Mouse (Mus musculus) liver, embryonic 12.5 days (tissue): ENCODE measurements around the gene Dand5. TPM values are rescaled to one million over a fixed set of nuclear protein-coding genes. Genes with fewer than 3 reads are reported as not detected.

Experiments used
- ATAC-seq: fragments of 200-750 bp; cut with Nextera tagmentation; 2 replicates; pipeline ENCODE4 v1.8.0; 2017; ENCODE audit warnings: moderate number of reproducible peaks, mild to moderate bottlenecking, moderate library complexity
- H3K27ac ChIP-seq: fragments of 300-500 bp; sonication (generic); 2 replicates; pipeline ENCODE4 v1.5.1; 2016; ENCODE audit warnings: mild to moderate bottlenecking
- H3K27me3 ChIP-seq: fragments of 300-500 bp; sonication (generic); replicated peaks from 2 replicates; pipeline ENCODE4 v1.6.1; 2016; ENCODE audit warnings: mild to moderate bottlenecking, moderate library complexity
- H3K36me3 ChIP-seq: fragments of 300-500 bp; sonication (generic); 2 replicates; pipeline ENCODE4 v1.6.1; 2016; ENCODE audit warnings: mild to moderate bottlenecking, moderate library complexity
- H3K4me1 ChIP-seq: fragments of 300-500 bp; sonication (generic); 2 replicates; pipeline ENCODE4 v1.6.1; 2016
- H3K4me2 ChIP-seq: fragments of 300-500 bp; sonication (generic); 2 replicates; pipeline ENCODE4 v1.6.1; 2016; ENCODE audit warnings: mild to moderate bottlenecking, moderate library complexity
- H3K4me3 ChIP-seq: fragments of 300-500 bp; sonication (generic); 2 replicates; pipeline ENCODE4 v1.5.1; 2016; ENCODE audit warnings: mild to moderate bottlenecking, moderate library complexity
- H3K9ac ChIP-seq: fragments of 300-500 bp; sonication (generic); 2 replicates; pipeline ENCODE4 v1.6.1; 2016; ENCODE audit warnings: mild to moderate bottlenecking, moderate library complexity
- H3K9me3 ChIP-seq: fragments of 300-500 bp; sonication (generic); replicated peaks from 2 replicates; pipeline ENCODE4 v1.6.1; 2016; ENCODE audit warnings: mild to moderate bottlenecking, moderate library complexity
- WGBS: fragments of 180-500 bp; shearing (Covaris S2); methylation state at CpG from one replicate; pipeline ENCODE4 v1.1.7; 2016; ENCODE audit not compliant: insufficient replicate concordance; 5-methylcytosine and 5-hydroxymethylcytosine counted together
- microRNA-seq: library from miRNA; unstranded; fragments of <30 nt; microRNA quantifications from one replicate; pipeline ENCODE4, GENCODE M21; 2017
- polyA plus RNA-seq: library from polyadenylated mRNA; unstranded; fragments of >200 nt; fragmentation: Nextera tagmentation; extraction: Ambion mirVana; gene quantifications from 2 replicates; pipeline ENCODE4 v1.2.1, GENCODE M21; 2016

The Dand5 gene
- polyA plus RNA-seq, 1 experiment from 2014 or later = 4.3 TPM

DNA sequence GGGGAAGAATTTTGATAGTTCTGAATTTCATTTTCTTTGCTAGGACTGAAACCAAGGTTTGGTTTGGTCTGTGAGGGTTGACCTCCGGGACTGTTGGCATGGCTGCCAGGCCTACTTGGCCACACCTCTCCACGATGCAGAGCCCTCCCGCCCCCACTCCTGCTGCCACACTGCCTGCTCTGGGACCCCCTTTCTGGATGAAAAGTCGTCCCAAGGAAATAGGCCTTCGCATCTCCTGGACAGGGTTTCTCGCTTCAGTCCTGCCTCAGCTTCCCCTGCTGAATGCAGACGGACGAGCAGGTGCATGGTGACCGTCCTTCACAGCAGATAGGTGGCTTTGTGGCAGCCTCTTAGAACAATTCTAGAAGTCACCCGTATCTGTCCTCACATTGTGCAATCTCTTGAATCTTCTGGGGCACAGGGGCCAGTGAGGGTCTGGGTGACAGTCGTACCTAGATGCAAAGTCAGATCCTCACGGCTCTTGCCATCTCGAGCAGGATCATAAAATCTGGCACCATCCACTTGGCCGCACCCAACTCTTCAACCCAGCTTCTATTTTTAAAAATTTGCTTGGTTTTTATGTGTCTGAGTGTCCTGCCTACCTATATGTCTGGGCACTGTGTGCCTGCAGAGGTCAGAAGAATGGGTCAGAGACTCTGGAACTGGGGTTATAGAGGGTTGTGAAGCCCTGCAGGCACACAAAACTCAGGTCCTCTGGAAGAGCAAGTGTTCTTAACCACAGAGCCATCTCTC, 54.1 kb downstream of the Dand5 start:
- no peaks in the 10 kb centered on the region for H3K36me3 ChIP-seq
- peaks cover 11% of the 10 kb centered on the region for H3K4me1 ChIP-seq
- no peak for ATAC-seq
- no peak overlapping the region for H3K27ac ChIP-seq
- no peak overlapping the region for H3K4me3 ChIP-seq
- no peaks in the 10 kb centered on the region for H3K9me3 ChIP-seq
- H3K4me2 ChIP-seq = no peak overlapping the region
- peaks cover 98% of the 10 kb centered on the region for H3K27me3 ChIP-seq
- H3K9ac ChIP-seq = no peak overlapping the region
- 77% methylated on average over 14 of the region's 14 CpGs for WGBS

- Histone ChIP-seq H3K27ac (no peak overlapping the region), H3K36me3 (no peaks in the 10 kb centered on the region), H3K9ac (no peak overlapping the region), H3K27me3 (peaks cover 97% of the 10 kb centered on the region), H3K4me1 (peaks cover 7% of the 10 kb centered on the region), H3K4me3 (no peak overlapping the region), H3K9me3 (no peaks in the 10 kb centered on the region), H3K4me2 (no peak overlapping the region)
- WGBS = 69% methylated on average over 10 of the region's 10 CpGs
- no peak for ATAC-seq
Observed at GRCm38 (mm10) chr8:84767221-84767620, 55.4 kb downstream of the Dand5 start.

- peaks cover 3% of the 10 kb centered on the region; the same call in 1 of the 2 replicates for H3K4me1 ChIP-seq
- H3K4me3 ChIP-seq = no peak overlapping the region
- no peak for ATAC-seq
- no peaks in the 10 kb centered on the region for H3K9me3 ChIP-seq
- no peak overlapping the region for H3K4me2 ChIP-seq
- no peak overlapping the region for H3K9ac ChIP-seq
- H3K27me3 ChIP-seq = peaks cover 97% of the 10 kb centered on the region
- H3K27ac ChIP-seq = no peak overlapping the region
- no peaks in the 10 kb centered on the region for H3K36me3 ChIP-seq
- WGBS = 79% methylated on average over 9 of the region's 9 CpGs
Observed at GRCm38 (mm10) chr8:84766422-84766821, 56.2 kb downstream of the Dand5 start.

- WGBS = 59% methylated on average over 10 of the region's 10 CpGs
- H3K27me3 ChIP-seq = peaks cover 97% of the 10 kb centered on the region
- H3K4me2 ChIP-seq = no peak overlapping the region
- no peaks in the 10 kb centered on the region for H3K9me3 ChIP-seq
- H3K9ac ChIP-seq = no peak overlapping the region
- H3K27ac ChIP-seq = no peak overlapping the region
- no peak overlapping the region for H3K4me3 ChIP-seq
- H3K4me1 ChIP-seq = no peaks in the 10 kb centered on the region; the same call in 1 of the 2 replicates
- no peaks in the 10 kb centered on the region for H3K36me3 ChIP-seq
- no peak for ATAC-seq
Observed at GRCm38 (mm10) chr8:84765629-84766028, 57.0 kb downstream of the Dand5 start.

Small RNAs within 50 kb of the gene (microRNA-seq; reads per million reads assigned to microRNA genes)
- 4.6 reads per million, percentile 7 among the genes with 10 or more reads in this experiment for gene Mir7069

Other genes starting within 250 kb of the Dand5 start
- gene Ier2, start 160.0 kb downstream of the Dand5 start, polyA plus RNA-seq = 36.4 and 37.4 TPM in 2 replicates
- 57.3 and 62.0 TPM in 2 replicates for gene Trmt1, start 136.5 kb downstream of the Dand5 start, polyA plus RNA-seq
- 12.5 and 12.9 TPM in 2 replicates for gene Nacc1, start 135.0 kb downstream of the Dand5 start, polyA plus RNA-seq
- 82.3 and 83.1 TPM in 2 replicates for gene Lyl1, start 121.4 kb downstream of the Dand5 start, polyA plus RNA-seq
- 11.0 and 12.0 TPM in 2 replicates for gene G430095P16Rik, start 99.8 kb downstream of the Dand5 start, polyA plus RNA-seq
- 2.8 and 2.9 TPM in 2 replicates for gene Nfix, start 22.5 kb downstream of the Dand5 start, polyA plus RNA-seq
- gene Gadd45gip1, start 8.7 kb upstream of the Dand5 start, polyA plus RNA-seq = 69.9 and 71.0 TPM in 2 replicates
- gene Rad23a, start 17.8 kb upstream of the Dand5 start, polyA plus RNA-seq = 274 and 281 TPM in 2 replicates
- 590 and 610 TPM in 2 replicates for gene Calr, start 24.1 kb upstream of the Dand5 start, polyA plus RNA-seq
- 96.3 and 98.6 TPM in 2 replicates for gene Farsa, start 34.2 kb upstream of the Dand5 start, polyA plus RNA-seq
- 110 TPM in 2 replicates for gene Syce2, start 49.3 kb upstream of the Dand5 start, polyA plus RNA-seq
- gene Gcdh, start 71.1 kb upstream of the Dand5 start, polyA plus RNA-seq = 41.1 and 44.3 TPM in 2 replicates
- gene Klf1, start 79.1 kb upstream of the Dand5 start, polyA plus RNA-seq = 517 and 552 TPM in 2 replicates
- 10.8 and 11.4 TPM in 2 replicates for gene Dnase2a, start 85.7 kb upstream of the Dand5 start, polyA plus RNA-seq
- 0.18 TPM in 2 replicates for gene Mast1, start 114.5 kb upstream of the Dand5 start, polyA plus RNA-seq
- 0.39 and 0.60 TPM in 2 replicates for gene Rtbdn, start 124.2 kb upstream of the Dand5 start, polyA plus RNA-seq
- gene Gm49661, start 146.6 kb upstream of the Dand5 start, polyA plus RNA-seq = 1.1 TPM in 1 of 2 replicates, not detected in the other
- gene Prdx2, start 146.8 kb upstream of the Dand5 start, polyA plus RNA-seq = 1,859 and 1,895 TPM in 2 replicates
- gene Rnaseh2a, start 146.9 kb upstream of the Dand5 start, polyA plus RNA-seq = 149 and 150 TPM in 2 replicates
- gene Junb, start 155.9 kb upstream of the Dand5 start, polyA plus RNA-seq = 18.0 and 18.3 TPM in 2 replicates
- gene Hook2, start 167.8 kb upstream of the Dand5 start, polyA plus RNA-seq = 10.8 and 10.9 TPM in 2 replicates
- not detected in 2 replicates for gene Best2, start 191.7 kb upstream of the Dand5 start, polyA plus RNA-seq
- 85.8 and 87.3 TPM in 2 replicates for gene Asna1, start 202.5 kb upstream of the Dand5 start, polyA plus RNA-seq
- 133 and 139 TPM in 2 replicates for gene Trir, start 204.0 kb upstream of the Dand5 start, polyA plus RNA-seq
- gene Tnpo2, start 214.1 kb upstream of the Dand5 start, polyA plus RNA-seq = 31.1 and 32.3 TPM in 2 replicates
- 8.5 and 9.5 TPM in 2 replicates for gene Fbxw9, start 237.2 kb upstream of the Dand5 start, polyA plus RNA-seq
- gene Gm5741, start 245.2 kb upstream of the Dand5 start, polyA plus RNA-seq = 0.80 TPM in 1 of 2 replicates, not detected in the other
- 51.6 and 52.3 TPM in 2 replicates for gene Dhps, start 248.9 kb upstream of the Dand5 start, polyA plus RNA-seq